Mouse (Mus musculus) fibroblast of lung, adult 2 months (primary cell): Measurements from ENCODE around the gene Creb5.

ENCODE experiments used
- DNase-seq: peaks from one replicate; pipeline ENCODE4 v3.0.0-alpha.2; 2011; ENCODE audit warnings: low read depth

The Creb5 gene

GRCm38 (mm10) chr6:53545989-53546388 is 258.9 kb downstream of the Creb5 start:
- no peak for DNase-seq

- DNase-seq, result no peak
Measured at GRCm38 (mm10) chr6:53548236-53548635, 261.2 kb downstream of the Creb5 start.

- peak; percentile 24 for DNase-seq
Measured at GRCm38 (mm10) chr6:53549409-53549808, 262.3 kb downstream of the Creb5 start.

GRCm38 (mm10) chr6:53556050-53556449 is 269.0 kb downstream of the Creb5 start:
- DNase-seq, result no peak

- no peak for DNase-seq
Measured at GRCm38 (mm10) chr6:53560928-53561327, 273.9 kb downstream of the Creb5 start.

- DNase-seq, result peak; percentile 20
Measured at GRCm38 (mm10) chr6:53562586-53562985, 275.5 kb downstream of the Creb5 start.

GRCm38 (mm10) chr6:53563546-53564185 is 276.6 kb downstream of the Creb5 start:
- DNase-seq, result no peak

GRCm38 (mm10) chr6:53569436-53569835 is 282.4 kb downstream of the Creb5 start:
- no peak for DNase-seq

GRCm38 (mm10) chr6:53570906-53571305 is 283.8 kb downstream of the Creb5 start:
- DNase-seq, result no peak

- DNase-seq, result no peak
Measured at GRCm38 (mm10) chr6:53571571-53572122, 284.6 kb downstream of the Creb5 start.

GRCm38 (mm10) chr6:53572456-53572855 is 285.4 kb downstream of the Creb5 start:
- peak; percentile 21 for DNase-seq

- peak; percentile 98 for DNase-seq
Measured at GRCm38 (mm10) chr6:53572979-53573710, 286.1 kb downstream of the Creb5 start.

GRCm38 (mm10) chr6:53573711-53574065 is 286.6 kb downstream of the Creb5 start:
- DNase-seq, result no peak

GRCm38 (mm10) chr6:53574097-53574496 is 287.0 kb downstream of the Creb5 start:
- no peak for DNase-seq

GRCm38 (mm10) chr6:53575191-53575590 is 288.1 kb downstream of the Creb5 start:
- no peak for DNase-seq

- no peak for DNase-seq
Measured at GRCm38 (mm10) chr6:53575836-53576235, 288.8 kb downstream of the Creb5 start.

- DNase-seq, result no peak
Measured at GRCm38 (mm10) chr6:53576841-53577240, 289.8 kb downstream of the Creb5 start.

- no peak for DNase-seq
Measured at GRCm38 (mm10) chr6:53577776-53578175, 290.7 kb downstream of the Creb5 start.

- DNase-seq, result no peak
Measured at GRCm38 (mm10) chr6:53580346-53580745, 293.3 kb downstream of the Creb5 start.

- DNase-seq, result no peak
Measured at GRCm38 (mm10) chr6:53583234-53583875, 296.3 kb downstream of the Creb5 start.

GRCm38 (mm10) chr6:53584718-53585405 is 297.8 kb downstream of the Creb5 start:
- DNase-seq, result no peak

GRCm38 (mm10) chr6:53589746-53590145 is 302.7 kb downstream of the Creb5 start:
- DNase-seq, result no peak
